Mouse (Mus musculus) kidney, adult 2 months (tissue): ENCODE measurements around the gene Rbm4.

ENCODE experiments used
- CTCF ChIP-seq: fragments of 200-500 bp; conservative IDR thresholded peaks from 2 replicates; pipeline ENCODE4 v1.5.1; 2011; ENCODE audit warnings: low read depth, mild to moderate bottlenecking, control low read depth, low read length, moderate library complexity, mixed read lengths; ENCODE audit not compliant: insufficient read depth, insufficient read length
- POLR2A ChIP-seq: fragments of 200-500 bp; IDR thresholded peaks from one replicate; pipeline ENCODE4 v1.6.1; 2011; ENCODE audit warnings: low read depth, low read length, control low read depth

DNA sequence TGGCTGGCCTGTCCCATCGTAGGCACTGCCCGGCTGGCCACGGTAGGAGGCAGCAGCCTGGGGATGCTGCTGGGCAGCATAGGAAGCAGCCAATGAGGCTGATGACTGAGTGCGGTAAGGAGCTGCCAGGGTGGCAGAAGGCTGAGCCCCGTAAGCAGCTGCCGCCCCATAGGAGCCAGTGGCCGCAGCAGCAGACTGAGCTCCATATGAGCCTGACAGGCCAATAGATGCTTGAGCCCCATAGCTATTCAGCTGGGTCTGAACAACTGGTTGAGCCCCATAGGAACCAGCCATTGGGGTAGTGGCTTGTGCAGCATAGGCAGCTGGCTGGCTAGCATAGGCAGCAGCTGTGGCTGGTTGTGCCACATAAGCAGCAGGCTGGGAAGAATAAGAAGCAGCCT lies 9.0 kb upstream of the Rbm4 start:
- TF ChIP-seq CTCF = no peak
- no peak for TF ChIP-seq POLR2A
